ENCODE assay signal across 7 mouse cellular contexts in genomic region chr16:23107231-23107942, GRCm38 (mm10). TPM values are rescaled to one million over a fixed set of nuclear protein-coding genes. Genes with fewer than 3 reads are reported as not detected.
A peak's percentile ranks its signal among the peaks of the same experiment; 100 is the strongest.
DNase-seq lines count a peak whose midpoint lies in the region; ATAC-seq and TF ChIP-seq lines count a peak whose summit lies in the region.

Gene Eif4a2, plus strand, starts transcription at chr16:23107444.

- H3K9me3 ChIP-seq in intestine, postnatal 0 days (ENCODE audit: control insufficient read depth) = no peaks in the 10 kb centered on the region
- H3K9me3 ChIP-seq in midbrain, embryonic 12.5 days = no peaks in the 10 kb centered on the region

- peaks cover 35% of the 10 kb centered on the region for H3K36me3 ChIP-seq in intestine, postnatal 0 days (ENCODE audit: control insufficient read depth, insufficient read depth)
- peaks cover 31% of the 10 kb centered on the region for H3K36me3 ChIP-seq in midbrain, embryonic 12.5 days
- peaks cover 32% of the 10 kb centered on the region for H3K36me3 ChIP-seq in small intestine, adult 2 months (ENCODE audit: control insufficient read depth, insufficient read depth, low read length)

- H3K4me1 ChIP-seq in intestine, postnatal 0 days (replicated peaks; ENCODE audit: control insufficient read depth, insufficient read depth, low read length) = no peaks in the 10 kb centered on the region
- peaks cover 26% of the 10 kb centered on the region for H3K4me1 ChIP-seq in midbrain, embryonic 12.5 days
- no peaks in the 10 kb centered on the region; the same call in 1 of the 2 replicates for H3K4me1 ChIP-seq in small intestine, adult 2 months (ENCODE audit: control insufficient read depth, insufficient read depth, insufficient read length, low read length)

- H3K4me3 ChIP-seq in intestine, postnatal 0 days (ENCODE audit: low read depth, low read length) = peak within 1 kb of the TSS; percentile 97
- peak within 1 kb of the TSS; percentile 91 for H3K4me3 ChIP-seq in midbrain, embryonic 12.5 days
- peak within 1 kb of the TSS; percentile 80 for H3K4me3 ChIP-seq in small intestine, adult 2 months (ENCODE audit: low read depth, low read length)

- peak; percentile 95 for TF ChIP-seq POLR2A in small intestine, adult 2 months (IDR thresholded peaks at IDR 0.05; ENCODE audit: low read depth, low read length)

- peak within 1 kb of the TSS; percentile 100 for H3K9ac ChIP-seq in intestine, postnatal 0 days (ENCODE audit: low read depth, low read length)
- H3K9ac ChIP-seq in midbrain, embryonic 12.5 days (replicated peaks) = peak within 1 kb of the TSS; percentile 99

- H3K27ac ChIP-seq in intestine, postnatal 0 days (ENCODE audit: low read depth, low read length) = peak within 1 kb of the TSS; percentile 97
- peak within 1 kb of the TSS; percentile 96 for H3K27ac ChIP-seq in midbrain, embryonic 12.5 days (replicated peaks)
- H3K27ac ChIP-seq in small intestine, adult 2 months (ENCODE audit: insufficient read depth, low read depth, low read length) = peak within 1 kb of the TSS; percentile 97

- peak; percentile 63 for TF ChIP-seq CTCF in intestine, postnatal 0 days (IDR thresholded peaks at IDR 0.05; ENCODE audit: low read depth)
- TF ChIP-seq CTCF in small intestine, adult 2 months (IDR thresholded peaks at IDR 0.05; ENCODE audit: extremely low read depth, insufficient read length, insufficient replicate concordance, low read depth, low read length) = peak; percentile 25; the same call in 1 of the 2 replicates

- DNase-seq in adrenal gland, adult 8-10 months = peak; percentile 88
- peak; percentile 91 for DNase-seq in embryo, embryonic 9.5 days (ENCODE audit: extremely low spot score)
- peak; percentile 57 for DNase-seq in gonadal fat pad, adult 2 months (ENCODE audit: low read depth)
- peak; percentile 92 for DNase-seq in left cerebral cortex, postnatal 4 days

- under 1% methylated on average over 71 of the region's 71 CpGs for WGBS in intestine, postnatal 0 days
- WGBS in midbrain, embryonic 12.5 days = under 1% methylated on average over 71 of the region's 71 CpGs
- under 1% methylated on average over 71 of the region's 71 CpGs for WGBS in small intestine, adult 2 months

- ATAC-seq in intestine, postnatal 0 days = peak; percentile 92
- ATAC-seq in midbrain, embryonic 12.5 days (ENCODE audit: low FRiP score, low read depth) = peak; percentile 91

- peak within 1 kb of the TSS; percentile 76 for H3K4me2 ChIP-seq in intestine, postnatal 0 days (replicated peaks; ENCODE audit: low read depth)
- H3K4me2 ChIP-seq in midbrain, embryonic 12.5 days (replicated peaks) = peak within 1 kb of the TSS; percentile 91

- intact Hi-C loops in left cerebral cortex, postnatal 4 days (cut with DNase I) = no loop called here

- no peaks in the 10 kb centered on the region for H3K27me3 ChIP-seq in intestine, postnatal 0 days (replicated peaks; ENCODE audit: control insufficient read depth, insufficient read depth, low read length)
- H3K27me3 ChIP-seq in midbrain, embryonic 12.5 days = peaks cover 15% of the 10 kb centered on the region
- no peaks in the 10 kb centered on the region for H3K27me3 ChIP-seq in small intestine, adult 2 months (ENCODE audit: control insufficient read depth, insufficient read depth, low read length)

RNA-seq across cellular contexts. Expression of gene Eif4a2, which starts in this region (rescaled TPM):
- 100 to 1,000 TPM; 551 to 775 (median 679) TPM for total RNA-seq in adrenal gland, adult 8-10 months (2022)
- polyA plus RNA-seq in gonadal fat pad, adult 2 months (2012; rRNA removed) = 149 and 173 TPM in 2 replicates
- polyA plus RNA-seq in intestine, postnatal 0 days (2015; fragmentation: Nextera tagmentation; extraction: Ambion mirVana) = 101 and 109 TPM in 2 replicates
- total RNA-seq in left cerebral cortex, postnatal 4 days (2021) = 100 to 1,000 TPM; 666 to 672 TPM
- 208 and 213 TPM in 2 replicates for polyA plus RNA-seq in midbrain, embryonic 12.5 days (2016; fragmentation: Nextera tagmentation; extraction: Ambion mirVana)
- 9.0 and 17.2 TPM in 2 replicates for polyA plus RNA-seq in small intestine, adult 2 months (2012; rRNA removed)

Comparison
In these comparisons a context has a peak if more than half of its experiments do, and no peak if none do; other contexts are left out.
1. Peak in every context shown above with its lines: DNase-seq, ATAC-seq, H3K4me3 ChIP-seq and H3K27ac ChIP-seq.